Mouse (Mus musculus): ENCODE data around the gene Pex5l.

DNA sequence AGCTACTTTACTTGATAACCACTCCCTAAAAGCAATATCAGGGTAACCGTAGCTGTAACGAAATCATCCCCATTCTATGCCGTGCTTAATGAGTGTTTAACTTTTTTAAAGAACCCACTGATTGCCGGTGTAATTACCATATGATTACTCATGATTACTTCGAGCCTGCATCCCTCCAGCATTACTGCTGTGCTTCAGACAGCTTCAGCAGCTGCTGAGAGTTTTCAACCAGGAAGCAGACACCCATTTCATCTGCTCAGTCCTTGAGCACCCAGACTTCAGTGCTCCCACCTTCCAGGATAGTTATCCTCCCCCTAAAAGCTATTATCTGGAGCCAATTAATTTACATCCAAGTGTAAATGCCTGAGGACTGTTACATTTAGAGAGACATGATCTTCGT lies 218.9 kb downstream of the Pex5l start:
- no peak for TF ChIP-seq CTCF (IDR thresholded peaks at IDR 0.05)
- no peak for TF ChIP-seq EP300 (IDR thresholded peaks at IDR 0.05)

Measured in lung, postnatal 0 days (tissue).